Mouse (Mus musculus) stomach, embryonic 15.5 days (tissue): ENCODE data around the gene Zfp579. TPM values are rescaled to one million over a fixed set of nuclear protein-coding genes. Genes with fewer than 3 reads are reported as not detected.
"Not testable (repeated sequence)": the region's sequence is repeated elsewhere in the genome, so short reads cannot be mapped to it uniquely, and the experiment has no call there.

Experiments
- ATAC-seq: fragments of 200-750 bp; cut with Nextera tagmentation; 2 replicates; pipeline ENCODE4 v1.8.0; 2017; ENCODE audit warnings: low read depth, moderate number of reproducible peaks, moderate TSS enrichment; ENCODE audit not compliant: insufficient read depth, low FRiP score
- H3K27ac ChIP-seq: fragments of 300-500 bp; sonication (generic); 2 replicates; pipeline ENCODE4 v1.5.1; 2015; ENCODE audit warnings: mild to moderate bottlenecking, inconsistent platforms
- H3K27me3 ChIP-seq: fragments of 300-500 bp; sonication (generic); replicated peaks from 2 replicates; pipeline ENCODE4 v1.6.1; 2015; ENCODE audit warnings: inconsistent platforms
- H3K36me3 ChIP-seq: fragments of 300-500 bp; sonication (generic); 2 replicates; pipeline ENCODE4 v1.6.1; 2015; ENCODE audit warnings: inconsistent platforms
- H3K4me1 ChIP-seq: fragments of 300-500 bp; sonication (generic); 2 replicates; pipeline ENCODE4 v1.6.1; 2015; ENCODE audit warnings: inconsistent platforms
- H3K4me2 ChIP-seq: fragments of 300-500 bp; sonication (generic); 2 replicates; pipeline ENCODE4 v1.6.1; 2015; ENCODE audit warnings: mild to moderate bottlenecking, inconsistent platforms
- H3K4me3 ChIP-seq: fragments of 300-500 bp; sonication (generic); replicated peaks from 2 replicates; pipeline ENCODE4 v1.5.1; 2015; ENCODE audit warnings: inconsistent platforms
- H3K9ac ChIP-seq: fragments of 300-500 bp; sonication (generic); 2 replicates; pipeline ENCODE4 v1.6.1; 2015; ENCODE audit warnings: inconsistent platforms
- H3K9me3 ChIP-seq: fragments of 300-500 bp; sonication (generic); 2 replicates; pipeline ENCODE4 v1.6.1; 2016; ENCODE audit warnings: inconsistent platforms
- WGBS: fragments of 180-500 bp; shearing (Covaris S2); methylation state at CpG from one replicate; pipeline ENCODE4 v1.1.7; 2015; 5-methylcytosine and 5-hydroxymethylcytosine counted together
- polyA plus RNA-seq: library from polyadenylated mRNA; unstranded; fragments of >200 nt; fragmentation: Nextera tagmentation; extraction: Ambion mirVana; gene quantifications from 2 replicates; pipeline ENCODE4 v1.2.1, GENCODE M21; 2015

The Zfp579 gene
- polyA plus RNA-seq, 1 experiment from 2014 or later = 32.2 TPM

- H3K27ac ChIP-seq = no peak overlapping the region
Observed at GRCm38 (mm10) chr7:5029946-5030345, 34.0 kb upstream of the Zfp579 start.

GRCm38 (mm10) chr7:5029543-5029942 lies 33.6 kb upstream of the Zfp579 start:
- no peak overlapping the region for H3K27ac ChIP-seq
- H3K4me1 ChIP-seq = no peaks in the 10 kb centered on the region
- no peak overlapping the region for H3K4me2 ChIP-seq
- H3K9ac ChIP-seq = no peak overlapping the region
- WGBS = 94% methylated on average over 22 of the region's 22 CpGs
- H3K4me3 ChIP-seq = no peak overlapping the region
- no peaks in the 10 kb centered on the region for H3K27me3 ChIP-seq
- no peak for ATAC-seq
- peaks cover 20% of the 10 kb centered on the region for H3K9me3 ChIP-seq
- peaks cover 79% of the 10 kb centered on the region for H3K36me3 ChIP-seq

More at GRCm38 (mm10) chr7:5029946-5030345, 34.0 kb upstream of the Zfp579 start:
- Histone ChIP-seq H3K4me1 (no peaks in the 10 kb centered on the region), H3K4me3 (no peak overlapping the region), H3K4me2 (no peak overlapping the region), H3K27me3 (no peaks in the 10 kb centered on the region), H3K36me3 (peaks cover 79% of the 10 kb centered on the region), H3K9me3 (peaks cover 20% of the 10 kb centered on the region), H3K9ac (no peak overlapping the region)
- WGBS = 92% methylated on average over 21 of the region's 21 CpGs
- no peak for ATAC-seq

- 48% methylated on average over 5 of the region's 5 CpGs for WGBS
- peak overlapping the region; percentile 94 for H3K9ac ChIP-seq
Observed at GRCm38 (mm10) chr7:5021197-5021596, 25.2 kb upstream of the Zfp579 start.

DNA sequence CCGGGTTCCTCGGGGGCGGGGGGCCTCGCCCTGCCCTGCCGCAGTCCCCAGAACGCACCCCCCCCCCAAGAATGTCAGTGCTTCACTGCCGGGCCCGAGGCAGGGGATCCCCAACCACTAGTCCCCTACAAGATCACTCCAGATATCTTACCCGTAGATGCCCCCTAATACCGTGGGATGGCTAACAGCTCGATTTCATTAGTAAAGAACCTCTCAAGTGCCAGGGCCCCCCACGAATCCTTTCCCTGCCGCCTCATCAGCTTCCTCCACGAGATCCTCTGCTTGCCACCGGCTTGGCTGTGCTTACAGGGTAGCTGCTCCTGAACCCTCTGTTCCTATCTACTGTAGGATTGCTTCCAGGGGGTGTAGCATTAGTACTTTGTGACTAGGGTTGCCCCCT lies 24.7 kb upstream of the Zfp579 start:
- ATAC-seq = peak; percentile 0
- Histone ChIP-seq H3K9ac (peak overlapping the region; percentile 94), H3K27ac (peak overlapping the region; percentile 97), H3K36me3 (peaks cover 34% of the 10 kb centered on the region), H3K27me3 (no peaks in the 10 kb centered on the region), H3K9me3 (no peaks in the 10 kb centered on the region), H3K4me2 (peak overlapping the region; percentile 79), H3K4me1 (peaks cover 16% of the 10 kb centered on the region; the same call in 1 of the 2 replicates), H3K4me3 (peak overlapping the region; percentile 90)
- 0% methylated on average over 15 of the region's 15 CpGs for WGBS

More at GRCm38 (mm10) chr7:5021197-5021596, 25.2 kb upstream of the Zfp579 start:
- peak overlapping the region; percentile 79 for H3K4me2 ChIP-seq
- H3K27ac ChIP-seq = peak overlapping the region; percentile 97
- peaks cover 13% of the 10 kb centered on the region; the same call in 1 of the 2 replicates for H3K4me1 ChIP-seq
- no peaks in the 10 kb centered on the region for H3K27me3 ChIP-seq
- H3K4me3 ChIP-seq = peak overlapping the region; percentile 90
- H3K36me3 ChIP-seq = peaks cover 36% of the 10 kb centered on the region
- ATAC-seq = no peak
- no peaks in the 10 kb centered on the region for H3K9me3 ChIP-seq

GRCm38 (mm10) chr7:5020000-5020681 lies 24.2 kb upstream of the Zfp579 start, which contains the start of the genes Zfp865 and Ccdc106:
TSS of gene Zfp865 (plus strand) at chr7:5020376.
TSS of gene Ccdc106 (plus strand) at chr7:5020553.
- under 1% methylated on average over 48 of the region's 49 CpGs for WGBS
- peak within 1 kb of the TSS; percentile 97 for H3K27ac ChIP-seq
- peak; percentile 91 for ATAC-seq

GRCm38 (mm10) chr7:5019576-5019975 lies 23.6 kb upstream of the Zfp579 start:
- WGBS = 26% methylated on average over 8 of the region's 8 CpGs
- ATAC-seq, H3K27me3 ChIP-seq, H3K9me3 ChIP-seq: not testable (repeated sequence)
- Histone ChIP-seq H3K4me2 (peak overlapping the region; percentile 79), H3K4me1 (peaks cover 16% of the 10 kb centered on the region; the same call in 1 of the 2 replicates), H3K4me3 (peak overlapping the region; percentile 90), H3K36me3 (peaks cover 30% of the 10 kb centered on the region), H3K27ac (peak overlapping the region; percentile 97), H3K9ac (0 out of 2 replicates have a peak overlapping the region, but pooled peaks have one; percentile 94)

More at GRCm38 (mm10) chr7:5020000-5020681, 24.2 kb upstream of the Zfp579 start, which contains the start of the genes Zfp865 and Ccdc106:
- Histone ChIP-seq H3K9ac (peak within 1 kb of the TSS; percentile 94), H3K27me3 (no peaks in the 10 kb centered on the region), H3K4me2 (peak within 1 kb of the TSS; percentile 79), H3K4me1 (peaks cover 16% of the 10 kb centered on the region; the same call in 1 of the 2 replicates), H3K9me3 (no peaks in the 10 kb centered on the region), H3K36me3 (peaks cover 34% of the 10 kb centered on the region), H3K4me3 (peak within 1 kb of the TSS; percentile 90)

DNA sequence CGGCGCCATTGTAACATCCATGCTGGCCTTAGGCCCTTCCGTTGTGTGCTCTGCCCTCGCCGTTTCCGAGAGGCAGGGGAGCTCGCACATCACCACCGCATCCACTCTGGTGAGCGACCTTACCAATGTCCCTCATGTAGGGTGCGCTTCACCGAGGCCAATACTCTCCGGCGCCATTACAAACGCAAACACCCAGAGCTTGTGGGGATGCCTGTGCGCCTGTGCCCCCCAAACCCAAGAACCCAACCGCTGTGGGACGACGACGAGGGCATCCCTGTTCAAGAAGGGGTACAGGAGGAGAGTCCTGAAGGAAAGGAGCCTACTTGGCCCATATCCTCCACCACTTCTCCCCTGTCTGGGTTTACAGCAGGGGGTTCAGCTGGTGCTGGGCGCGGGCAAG lies 22.0 kb upstream of the Zfp579 start:
- H3K36me3 ChIP-seq = peaks cover 14% of the 10 kb centered on the region
- H3K27me3 ChIP-seq = no peaks in the 10 kb centered on the region
- ATAC-seq = no peak
- no peak overlapping the region for H3K27ac ChIP-seq
- no peak overlapping the region for H3K4me3 ChIP-seq
- no peak overlapping the region for H3K4me2 ChIP-seq
- WGBS = 97% methylated on average over 21 of the region's 21 CpGs
- peaks cover 16% of the 10 kb centered on the region; the same call in 1 of the 2 replicates for H3K4me1 ChIP-seq
- H3K9me3 ChIP-seq = no peaks in the 10 kb centered on the region
- H3K9ac ChIP-seq = no peak overlapping the region

DNA sequence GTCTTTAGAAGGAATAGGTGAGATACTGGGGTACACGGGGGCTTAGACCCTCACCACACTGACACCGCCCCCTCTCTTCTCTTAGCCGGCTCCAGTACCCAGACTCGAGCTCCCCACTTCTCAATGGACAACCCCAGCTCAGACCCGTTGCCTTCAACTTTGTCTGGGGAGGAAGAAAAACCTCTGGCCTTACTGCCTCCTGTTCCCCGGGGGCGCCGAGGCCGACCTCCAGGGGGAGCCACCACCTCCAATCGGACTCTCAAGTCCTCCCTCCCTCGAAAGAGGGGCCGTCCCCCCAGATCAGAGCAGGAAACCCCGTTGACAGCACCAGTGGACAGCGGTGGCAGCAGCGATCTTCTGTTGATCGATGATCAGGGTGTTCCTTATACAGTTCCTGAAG lies 21.4 kb upstream of the Zfp579 start:
- 89% methylated on average over 16 of the region's 16 CpGs for WGBS
- Histone ChIP-seq H3K9me3 (no peaks in the 10 kb centered on the region), H3K27ac (no peak overlapping the region), H3K4me2 (no peak overlapping the region), H3K9ac (no peak overlapping the region), H3K36me3 (peaks cover 15% of the 10 kb centered on the region), H3K4me1 (peaks cover 16% of the 10 kb centered on the region; the same call in 1 of the 2 replicates), H3K27me3 (no peaks in the 10 kb centered on the region), H3K4me3 (no peak overlapping the region)
- ATAC-seq = no peak

DNA sequence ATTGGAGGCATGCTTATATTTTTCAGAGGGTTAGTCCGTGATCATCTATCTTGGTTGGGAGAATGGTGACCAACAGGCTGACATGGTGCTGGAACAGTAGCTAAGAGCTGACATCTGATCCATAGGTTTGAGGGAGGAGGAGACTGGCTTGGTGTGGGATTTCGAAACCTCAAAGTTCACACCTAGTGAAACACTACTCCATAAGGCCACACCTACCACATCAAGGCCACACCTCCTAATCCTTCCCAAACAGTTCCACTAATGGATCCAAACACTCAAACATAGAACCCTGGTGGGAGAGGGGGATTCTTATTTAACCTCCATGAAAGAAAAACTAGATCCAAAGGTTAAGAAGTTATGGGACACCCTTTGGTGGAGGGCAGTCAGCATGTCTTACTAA lies 21.0 kb upstream of the Zfp579 start:
- Histone ChIP-seq H3K4me2 (no peak overlapping the region), H3K36me3 (peaks cover 15% of the 10 kb centered on the region), H3K27ac (no peak overlapping the region), H3K9ac (no peak overlapping the region), H3K9me3 (no peaks in the 10 kb centered on the region), H3K4me3 (no peak overlapping the region), H3K27me3 (no peaks in the 10 kb centered on the region), H3K4me1 (peaks cover 16% of the 10 kb centered on the region; the same call in 1 of the 2 replicates)
- 95% methylated on average over 2 of the region's 2 CpGs for WGBS
- ATAC-seq = no peak

DNA sequence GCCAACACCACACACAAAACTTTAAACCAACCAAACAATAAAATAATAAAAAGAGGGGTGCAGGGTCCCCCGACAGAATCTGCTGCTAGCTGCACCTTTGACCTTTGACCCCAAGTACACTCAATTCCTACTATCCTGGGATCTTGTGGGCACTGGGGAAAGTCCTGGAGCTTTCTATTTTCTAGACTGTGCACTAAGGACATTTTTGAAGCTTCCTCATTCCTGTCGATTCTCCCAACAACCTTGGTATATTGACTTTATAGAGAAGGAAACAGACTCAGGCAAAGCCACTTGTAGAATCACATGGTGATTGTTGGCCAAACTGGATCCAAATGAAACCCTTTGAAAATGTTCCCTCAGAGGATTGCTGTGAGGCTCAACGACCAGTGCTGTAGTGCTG lies 20.1 kb upstream of the Zfp579 start:
- Histone ChIP-seq H3K27me3 (no peaks in the 10 kb centered on the region), H3K4me2 (peak overlapping the region; percentile 56), H3K4me1 (peaks cover 11% of the 10 kb centered on the region; the same call in 1 of the 2 replicates), H3K36me3 (peaks cover 22% of the 10 kb centered on the region), H3K27ac (peak overlapping the region; percentile 99), H3K4me3 (peak overlapping the region; percentile 77), H3K9me3 (no peaks in the 10 kb centered on the region), H3K9ac (peak overlapping the region; percentile 48; the same call in 1 of the 2 replicates)
- no peak for ATAC-seq
- WGBS = 51% methylated on average over 3 of the region's 3 CpGs

- peak; percentile 78 for ATAC-seq
- under 1% methylated on average over 52 of the region's 76 CpGs for WGBS
- Histone ChIP-seq H3K4me1 (0 out of 2 replicates have a peak, but pooled peaks cover 7% of the 10 kb centered on the region), H3K36me3 (peaks cover 29% of the 10 kb centered on the region), H3K27me3 (no peaks in the 10 kb centered on the region), H3K27ac (peak within 1 kb of the TSS; percentile 99), H3K9me3 (no peaks in the 10 kb centered on the region), H3K4me3 (peak within 1 kb of the TSS; percentile 77), H3K4me2 (peak within 1 kb of the TSS; percentile 56), H3K9ac (peak within 1 kb of the TSS; percentile 87)
Observed at GRCm38 (mm10) chr7:5015118-5016001, 19.4 kb upstream of the Zfp579 start, which contains the start of gene Gm44973. TSS of gene Gm44973 (plus strand) at chr7:5015496.
